Mouse (Mus musculus) fibroblast of lung, adult 2 months (primary cell): Measurements from ENCODE around the gene Hoxc10.
A peak's percentile ranks its signal among the peaks of the same experiment; 100 is the strongest.

ENCODE experiments used
- DNase-seq: peaks from one replicate; pipeline ENCODE4 v3.0.0-alpha.2; 2011; ENCODE audit warnings: low read depth

Hoxc10 gene

GRCm38 (mm10) chr15:103011928-103012486 lies 45.4 kb downstream of the Hoxc10 start:
- no peak for DNase-seq

- peak; percentile 20 for DNase-seq
These were observed 46.8 kb downstream of the Hoxc10 start for GRCm38 (mm10) chr15:103013238-103013984.

GRCm38 (mm10) chr15:103014166-103015008 lies 47.8 kb downstream of the Hoxc10 start:
- no peak for DNase-seq

GRCm38 (mm10) chr15:103015009-103015399 lies 48.4 kb downstream of the Hoxc10 start:
- DNase-seq, result no peak

- no peak for DNase-seq
These were observed 49.0 kb downstream of the Hoxc10 start for GRCm38 (mm10) chr15:103015406-103016166.

GRCm38 (mm10) chr15:103018636-103019035 lies 52.0 kb downstream of the Hoxc10 start, which contains the start of gene Hoxc4:
Hoxc4 (plus strand) TSS chr15:103018934.
- DNase-seq, result no peak

- no peak for DNase-seq
These were observed 54.4 kb downstream of the Hoxc10 start for GRCm38 (mm10) chr15:103020899-103021418.
